Mouse (Mus musculus): Measurements from ENCODE around the gene Ccdc12. TPM values are rescaled to one million over a fixed set of nuclear protein-coding genes. Genes with fewer than 3 reads are reported as not detected.

Ccdc12 gene
- polyA plus RNA-seq, 1 experiment from 2014 or later, result 122 TPM

GRCm38 (mm10) chr9:110623416-110624195, 32.7 kb upstream of the Ccdc12 start:
- peak; percentile 0 for ATAC-seq
- no peaks in the 10 kb centered on the region for H3K27me3 ChIP-seq (replicated peaks; ENCODE audit: control insufficient read depth, insufficient read depth, low read length)
- H3K27ac ChIP-seq (ENCODE audit: low read depth, low read length), result peak overlapping the region; percentile 67; the same call in 1 of the 2 replicates
- H3K9me3 ChIP-seq (ENCODE audit: control insufficient read depth), result no peaks in the 10 kb centered on the region
- H3K36me3 ChIP-seq (ENCODE audit: control insufficient read depth, insufficient read depth), result peaks cover 58% of the 10 kb centered on the region
- peak overlapping the region; percentile 93 for H3K4me2 ChIP-seq (replicated peaks; ENCODE audit: low read depth)
- no peaks in the 10 kb centered on the region for H3K4me1 ChIP-seq (replicated peaks; ENCODE audit: control insufficient read depth, insufficient read depth, low read length)
- H3K4me3 ChIP-seq (ENCODE audit: low read depth, low read length), result peak overlapping the region; percentile 45
- H3K9ac ChIP-seq (ENCODE audit: low read depth, low read length), result peak overlapping the region; percentile 48
- no peak for TF ChIP-seq CTCF (IDR thresholded peaks at IDR 0.05; ENCODE audit: low read depth)
- WGBS, result 29% methylated on average over 8 of the region's 8 CpGs

DNA sequence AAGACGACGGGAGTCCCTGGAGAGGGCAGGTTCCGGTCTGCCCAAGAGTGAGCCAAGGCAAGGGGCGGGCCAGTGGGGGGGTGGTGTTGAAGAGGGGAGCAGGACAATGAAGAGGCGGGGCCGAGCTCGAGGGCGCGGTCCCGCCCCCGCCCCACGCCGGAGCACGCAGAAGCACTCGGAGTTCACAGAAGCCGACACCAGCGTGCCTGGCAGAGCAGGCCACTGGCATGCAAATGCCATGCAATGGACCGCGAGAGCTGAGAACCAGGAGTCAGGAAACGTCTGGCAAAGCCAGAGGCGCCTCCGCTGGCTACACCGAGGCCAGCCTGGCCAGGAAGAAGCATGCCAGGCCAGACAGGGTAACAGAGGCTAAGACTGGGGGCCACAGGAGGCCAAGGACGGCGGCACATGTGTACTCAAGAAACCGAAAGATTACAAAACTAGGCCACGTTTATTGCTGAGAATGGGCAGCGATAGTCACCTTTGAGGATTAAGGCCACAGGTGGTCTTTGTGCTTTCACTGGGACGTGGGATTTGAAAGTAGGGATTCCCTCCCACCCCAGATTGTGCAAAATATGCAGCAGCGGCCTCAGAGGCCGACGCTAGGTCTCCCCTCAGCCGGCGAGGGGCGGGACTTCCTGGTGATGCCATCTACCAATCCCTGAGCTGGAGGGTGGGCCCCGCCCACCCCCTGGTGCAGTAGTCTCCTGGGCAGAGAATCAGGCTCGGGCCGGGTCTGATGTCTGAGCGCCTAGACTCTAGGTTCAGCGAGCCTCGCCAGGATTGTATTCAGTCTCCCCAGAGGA, 31.7 kb upstream of the Ccdc12 start, which contains the start of gene Nradd:
TSS of gene Nradd (minus strand) at position 92 of the 806 bp plus-strand sequence.
- Histone ChIP-seq H3K4me2 (replicated peaks; ENCODE audit: low read depth) (peak within 1 kb of the TSS; percentile 93), H3K4me1 (replicated peaks; ENCODE audit: control insufficient read depth, insufficient read depth, low read length) (no peaks in the 10 kb centered on the region), H3K27ac (ENCODE audit: low read depth, low read length) (peak within 1 kb of the TSS; percentile 67), H3K36me3 (ENCODE audit: control insufficient read depth, insufficient read depth) (peaks cover 51% of the 10 kb centered on the region), H3K27me3 (replicated peaks; ENCODE audit: control insufficient read depth, insufficient read depth, low read length) (no peaks in the 10 kb centered on the region), H3K9ac (ENCODE audit: low read depth, low read length) (peak within 1 kb of the TSS; percentile 48), H3K4me3 (ENCODE audit: low read depth, low read length) (peak within 1 kb of the TSS; percentile 45), H3K9me3 (ENCODE audit: control insufficient read depth) (no peaks in the 10 kb centered on the region)
- WGBS, result 1% methylated on average over 41 of the region's 41 CpGs
- ATAC-seq, result peak; percentile 82
- TF ChIP-seq CTCF (IDR thresholded peaks at IDR 0.05; ENCODE audit: low read depth), result no peak

GRCm38 (mm10) chr9:110625350-110625908, 30.9 kb upstream of the Ccdc12 start:
- Histone ChIP-seq H3K9ac (ENCODE audit: low read depth, low read length) (peak overlapping the region; percentile 48; the same call in 1 of the 2 replicates), H3K4me3 (ENCODE audit: low read depth, low read length) (peak overlapping the region; percentile 45), H3K4me2 (replicated peaks; ENCODE audit: low read depth) (peak overlapping the region; percentile 93), H3K27me3 (replicated peaks; ENCODE audit: control insufficient read depth, insufficient read depth, low read length) (no peaks in the 10 kb centered on the region), H3K9me3 (ENCODE audit: control insufficient read depth) (no peaks in the 10 kb centered on the region), H3K27ac (ENCODE audit: low read depth, low read length) (no peak overlapping the region), H3K36me3 (ENCODE audit: control insufficient read depth, insufficient read depth) (peaks cover 50% of the 10 kb centered on the region), H3K4me1 (replicated peaks; ENCODE audit: control insufficient read depth, insufficient read depth, low read length) (no peaks in the 10 kb centered on the region)
- no peak for TF ChIP-seq CTCF (IDR thresholded peaks at IDR 0.05; ENCODE audit: low read depth)
- WGBS, result 75% methylated on average over 11 of the region's 11 CpGs
- no peak for ATAC-seq

GRCm38 (mm10) chr9:110630171-110630570, 26.1 kb upstream of the Ccdc12 start:
- Histone ChIP-seq H3K4me2 (replicated peaks; ENCODE audit: low read depth) (no peak overlapping the region), H3K4me1 (replicated peaks; ENCODE audit: control insufficient read depth, insufficient read depth, low read length) (no peaks in the 10 kb centered on the region), H3K9ac (ENCODE audit: low read depth, low read length) (no peak overlapping the region), H3K9me3 (ENCODE audit: control insufficient read depth) (no peaks in the 10 kb centered on the region), H3K27me3 (replicated peaks; ENCODE audit: control insufficient read depth, insufficient read depth, low read length) (no peaks in the 10 kb centered on the region), H3K36me3 (ENCODE audit: control insufficient read depth, insufficient read depth) (peaks cover 46% of the 10 kb centered on the region), H3K27ac (ENCODE audit: low read depth, low read length) (no peak overlapping the region), H3K4me3 (ENCODE audit: low read depth, low read length) (no peak overlapping the region)
- TF ChIP-seq CTCF (IDR thresholded peaks at IDR 0.05; ENCODE audit: low read depth), result no peak
- ATAC-seq, result no peak
- WGBS, result 89% methylated on average over 15 of the region's 15 CpGs

GRCm38 (mm10) chr9:110631191-110631590, 25.1 kb upstream of the Ccdc12 start:
- H3K4me1 ChIP-seq (replicated peaks; ENCODE audit: control insufficient read depth, insufficient read depth, low read length), result no peaks in the 10 kb centered on the region
- 48% methylated on average over 10 of the region's 10 CpGs for WGBS
- H3K27me3 ChIP-seq (replicated peaks; ENCODE audit: control insufficient read depth, insufficient read depth, low read length), result no peaks in the 10 kb centered on the region
- ATAC-seq, result no peak
- TF ChIP-seq CTCF (IDR thresholded peaks at IDR 0.05; ENCODE audit: low read depth), result peak; percentile 76
- no peak overlapping the region for H3K9ac ChIP-seq (ENCODE audit: low read depth, low read length)
- H3K4me3 ChIP-seq (ENCODE audit: low read depth, low read length), result no peak overlapping the region
- no peak overlapping the region for H3K27ac ChIP-seq (ENCODE audit: low read depth, low read length)
- H3K36me3 ChIP-seq (ENCODE audit: control insufficient read depth, insufficient read depth), result peaks cover 48% of the 10 kb centered on the region
- H3K4me2 ChIP-seq (replicated peaks; ENCODE audit: low read depth), result no peak overlapping the region
- no peaks in the 10 kb centered on the region for H3K9me3 ChIP-seq (ENCODE audit: control insufficient read depth)
